In the genomic region with DNA sequence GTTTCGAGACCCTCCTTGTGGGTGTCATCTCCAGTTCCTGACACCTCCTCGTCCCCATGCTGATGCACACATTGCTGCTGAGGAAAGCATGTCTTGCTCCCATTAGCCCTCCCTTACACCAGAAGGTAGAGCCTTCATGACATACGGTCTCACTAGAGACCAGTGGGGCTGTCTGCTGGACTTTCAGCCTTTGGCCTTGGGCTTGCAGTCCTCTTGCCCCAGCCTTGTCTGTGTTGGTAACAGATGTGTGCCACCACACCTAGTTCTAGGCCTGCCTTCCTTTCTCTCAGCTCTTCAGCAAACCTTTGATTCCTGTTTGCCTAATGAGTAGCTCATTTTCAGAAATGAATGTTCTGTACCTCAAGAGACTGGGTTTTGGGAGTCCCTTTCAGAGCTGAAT, we compare ENCODE assay signal across 17 mouse cellular contexts. TPM values are rescaled to one million over a fixed set of nuclear protein-coding genes. Genes with fewer than 3 reads are reported as not detected.
"Had no signal": no experiment of that assay in that cellular context is flagged by ENCODE, and none has a peak within 500 bp of the region (broad histone marks: within the 10 kb centered on the region; RNA-seq: fewer than 3 reads in every experiment).

No protein-coding gene starts in this region.

- H3K27me3 ChIP-seq: limb, embryonic 13.5 days; midbrain, embryonic 12.5 days had no signal

- H3K27ac ChIP-seq: limb, embryonic 13.5 days; liver, embryonic 14.5 days had no signal

- H3K9ac ChIP-seq: limb, embryonic 13.5 days; liver, embryonic 14.5 days; midbrain, embryonic 12.5 days had no signal

- H3K4me3 ChIP-seq: limb, embryonic 13.5 days; midbrain, embryonic 12.5 days had no signal

- H3K9me3 ChIP-seq: limb, embryonic 13.5 days; midbrain, embryonic 12.5 days had no signal

- H3K4me2 ChIP-seq: limb, embryonic 13.5 days; midbrain, embryonic 12.5 days had no signal

- ATAC-seq: inflammation-experienced regulatory T-cells, adult 6 months; intestine, postnatal 0 days had no signal

- H3K36me3 ChIP-seq: midbrain, embryonic 12.5 days had no signal

- DNase-seq: left cerebral cortex, postnatal 4 days; lung, adult 18-20 months; right cerebral cortex, adult 18-20 months; right cerebral cortex, postnatal 25 days; thymus, adult 18-20 months; thymus, postnatal 14 days had no signal

RNA-seq across cellular contexts. Expression of a gene that starts 54.8 kb away (rescaled TPM):
- total RNA-seq: layer of hippocampus, postnatal 10 days; left cerebral cortex, postnatal 4 days; liver, adult 2 months; megakaryocyte-erythroid progenitor cell, adult 5-6 weeks had no signal
- polyA plus RNA-seq: inflammation-experienced regulatory T-cells, adult 6 months; intestine, postnatal 0 days; limb, embryonic 13.5 days; liver, adult 2 months; liver, embryonic 14.5 days; lung, embryonic 16.5 days; midbrain, embryonic 12.5 days; midbrain, embryonic 16.5 days; neural tube, embryonic 14.5 days had no signal
